Mouse (Mus musculus): Measurements from ENCODE around the gene Rpf2. TPM values are rescaled to one million over a fixed set of nuclear protein-coding genes. Genes with fewer than 3 reads are reported as not detected.

Gene Rpf2
- total and polyA plus RNA-seq, 3 experiments: 78.2 to 174 (median 101) TPM

- no peak; the same call in 1 of the 2 replicates for TF ChIP-seq IRF4 (IDR thresholded peaks at IDR 0.05; ENCODE audit: low read depth, low read length)
- TF ChIP-seq SMC3 (IDR thresholded peaks at IDR 0.05; ENCODE audit: low read depth, low read length): no peak
- TF ChIP-seq ZMIZ1 (IDR thresholded peaks at IDR 0.05; ENCODE audit: low read depth, low read length): peak; percentile 73
- TF ChIP-seq MYC (IDR thresholded peaks at IDR 0.05; ENCODE audit: low read depth, low read length): 0 out of 2 replicates have a peak, but pooled peaks have one; percentile 45
- TF ChIP-seq PAX5 (IDR thresholded peaks at IDR 0.05; ENCODE audit: low read length): no peak
- TF ChIP-seq ELF1 (IDR thresholded peaks at IDR 0.05; ENCODE audit: low read depth, low read length): peak; percentile 47; the same call in 1 of the 2 replicates
- no peak for TF ChIP-seq CHD2 (IDR thresholded peaks at IDR 0.05; ENCODE audit: low read length)
- no peak for TF ChIP-seq USF1 (IDR thresholded peaks at IDR 0.05; ENCODE audit: low read depth, low read length)
- peak; percentile 69 for TF ChIP-seq POLR2A (IDR thresholded peaks at IDR 0.05; ENCODE audit: low read depth, low read length)
- no peak for TF ChIP-seq ZKSCAN1 (IDR thresholded peaks at IDR 0.05; ENCODE audit: borderline replicate concordance, low read depth, low read length)
- no peak; the same call in 1 of the 2 replicates for TF ChIP-seq HCFC1 (IDR thresholded peaks at IDR 0.05; ENCODE audit: low read depth, low read length)
Measured at GRCm38 (mm10) chr10:40256716-40257115, 9.9 kb upstream of the Rpf2 start (continued).

DNA sequence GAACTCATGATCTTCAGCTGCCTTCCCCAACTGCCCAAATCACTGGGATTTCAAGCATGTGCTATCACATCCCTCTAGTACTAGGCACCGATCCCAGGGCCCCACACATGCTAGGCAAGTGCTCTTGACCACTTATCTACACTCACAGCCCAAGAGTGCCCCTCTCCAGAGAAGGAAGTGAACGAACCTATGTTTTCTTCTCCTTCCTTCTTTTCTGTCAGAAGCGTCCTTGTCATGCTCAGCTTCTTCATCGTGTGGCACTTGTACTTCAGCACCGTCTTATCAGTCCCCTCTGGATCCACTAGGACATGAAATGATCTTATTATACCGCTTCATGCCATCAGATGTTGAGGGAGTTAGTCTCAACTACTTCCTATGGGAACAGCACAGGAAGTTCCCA, 4.1 kb upstream of the Rpf2 start:
- dilution Hi-C loops (cut with MboI; ENCODE audit: extremely low pct_ligation_motif_present, extremely low pct_unique_long_range_greater_than_20kb, low sequenced_read_pairs): no loop called here
- Histone ChIP-seq H3K79me2 (replicated peaks; ENCODE audit: control insufficient read depth, extremely low read depth, insufficient read depth, poor library complexity, severe bottlenecking) (peaks cover 6% of the 10 kb centered on the region), H3K9me3 (replicated peaks; ENCODE audit: low read length) (no peaks in the 10 kb centered on the region), H3K27me3 (replicated peaks) (no peaks in the 10 kb centered on the region), H3K4me2 (ENCODE audit: insufficient read depth, low read depth, poor library complexity, severe bottlenecking) (no peak overlapping the region), H3K4me1 (ENCODE audit: control insufficient read depth in 1 of 2, insufficient read depth in 2 of 2) (peaks cover 3 to 10% of the 10 kb centered on the region in 2 experiments), H3K4me3 (replicated peaks in 1 of 3; ENCODE audit: low read depth in 2 of 3, low read length in 2 of 3, poor library complexity in 1 of 3) (no peak overlapping the region), H3K36me3 (replicated peaks in 1 of 2; ENCODE audit: control insufficient read depth in 1 of 2, insufficient read depth in 1 of 2, low read length in 1 of 2) (peaks cover 51 to 66% of the 10 kb centered on the region in 2 experiments), H3K27ac (ENCODE audit: insufficient read depth, low read depth) (no peak overlapping the region), H3K9ac (ENCODE audit: insufficient read depth, low read depth) (no peak overlapping the region)
- DNase-seq (ENCODE audit: extremely low read depth): no peak
- TF ChIP-seq ETS1 (conservative IDR thresholded peaks at IDR 0.05; ENCODE audit: low read depth, low read length) (no peak), ZNF384 (IDR thresholded peaks at IDR 0.05; ENCODE audit: low read depth, low read length) (no peak), E2F4 (IDR thresholded peaks at IDR 0.05; ENCODE audit: insufficient replicate concordance, low read depth, low read length) (no peak), CHD1 (IDR thresholded peaks at IDR 0.05; ENCODE audit: low read depth, low read length) (no peak), CHD2 (IDR thresholded peaks at IDR 0.05; ENCODE audit: low read length) (no peak), ZC3H11A (IDR thresholded peaks at IDR 0.05; ENCODE audit: low read depth, low read length) (no peak), POLR2A (IDR thresholded peaks at IDR 0.05; ENCODE audit: low read depth, low read length) (no peak), GABPA (IDR thresholded peaks at IDR 0.05; ENCODE audit: insufficient replicate concordance, low read depth, low read length) (no peak), MYC (IDR thresholded peaks at IDR 0.05; ENCODE audit: low read depth, low read length) (no peak), TCF12 (IDR thresholded peaks at IDR 0.05; ENCODE audit: low read depth, low read length) (no peak), SIN3A (IDR thresholded peaks at IDR 0.05; ENCODE audit: low read length) (no peak)
- in situ Hi-C loops (cut with MboI; ENCODE audit: low pct_ligation_motif_present, low pct_unique_long_range_greater_than_20kb, low sequenced_read_pairs): no loop called here

GRCm38 (mm10) chr10:40249625-40250024, 2.8 kb upstream of the Rpf2 start:
- H3K27ac ChIP-seq (ENCODE audit: insufficient read depth, low read depth): no peak overlapping the region
- peaks cover 51 to 65% of the 10 kb centered on the region in 2 experiments for H3K36me3 ChIP-seq (replicated peaks in 1 of 2; ENCODE audit: control insufficient read depth in 1 of 2, insufficient read depth in 1 of 2, low read length in 1 of 2)
- H3K4me2 ChIP-seq (ENCODE audit: insufficient read depth, low read depth, poor library complexity, severe bottlenecking): no peak overlapping the region
- in situ Hi-C loops (cut with MboI; ENCODE audit: low pct_ligation_motif_present, low pct_unique_long_range_greater_than_20kb, low sequenced_read_pairs) (no loop called here), dilution Hi-C loops (cut with MboI; ENCODE audit: extremely low pct_ligation_motif_present, extremely low pct_unique_long_range_greater_than_20kb, low sequenced_read_pairs) (no loop called here)
- no peaks in the 10 kb centered on the region for H3K27me3 ChIP-seq (replicated peaks)
- H3K9ac ChIP-seq (ENCODE audit: insufficient read depth, low read depth): no peak overlapping the region
- H3K79me2 ChIP-seq (replicated peaks; ENCODE audit: control insufficient read depth, extremely low read depth, insufficient read depth, poor library complexity, severe bottlenecking): peaks cover 19% of the 10 kb centered on the region
- peaks cover 3 to 17% of the 10 kb centered on the region in 2 experiments for H3K4me1 ChIP-seq (ENCODE audit: control insufficient read depth in 1 of 2, insufficient read depth in 2 of 2)
- H3K4me3 ChIP-seq (replicated peaks in 1 of 3; ENCODE audit: low read depth in 2 of 3, low read length in 2 of 3, poor library complexity in 1 of 3): no peak overlapping the region
- TF ChIP-seq JUND (conservative IDR thresholded peaks at IDR 0.05; ENCODE audit: low read depth, low read length) (no peak), RAD21 (IDR thresholded peaks at IDR 0.05; ENCODE audit: low read depth, low read length) (peak; percentile 15), TCF12 (IDR thresholded peaks at IDR 0.05; ENCODE audit: low read depth, low read length) (no peak), USF2 (conservative IDR thresholded peaks at IDR 0.05; ENCODE audit: low read depth, low read length) (no peak), NRF1 (IDR thresholded peaks at IDR 0.05; ENCODE audit: low read depth, low read length) (no peak), CTCF (conservative IDR thresholded peaks at IDR 0.05 in 1 of 2, IDR thresholded peaks at IDR 0.05 in 1 of 2; ENCODE audit: low read depth in 2 of 2, low read length in 2 of 2) (peak in 1 of 2 experiments; percentile 24; a peak in 2 of 4 replicates), BHLHE40 (IDR thresholded peaks at IDR 0.05; ENCODE audit: low read depth, low read length) (no peak)
- H3K9me3 ChIP-seq (replicated peaks; ENCODE audit: low read length): no peaks in the 10 kb centered on the region
- no peak for DNase-seq (ENCODE audit: extremely low read depth)
